Mouse (Mus musculus): ENCODE measurements at regions not wholly inside any gene's neighbourhood (a gene's known extent, or its start where the extent isn't known, plus 50 kb on each side); places are given as distances from the start of the nearest gene placed in this dataset.

- H3K36me3 ChIP-seq, result no peaks in the 10 kb centered on the region
- H3K9me3 ChIP-seq (replicated peaks), result peaks cover 5% of the 10 kb centered on the region
- H3K4me1 ChIP-seq (replicated peaks), result peaks cover 37% of the 10 kb centered on the region
- H3K4me2 ChIP-seq, result no peak overlapping the region
- ATAC-seq (ENCODE audit: insufficient number of reproducible peaks, low FRiP score), result no peak
- H3K27me3 ChIP-seq (replicated peaks), result no peaks in the 10 kb centered on the region
- peak overlapping the region; percentile 77 for H3K27ac ChIP-seq (ENCODE audit: poor library complexity, severe bottlenecking)
- H3K4me3 ChIP-seq, result no peak overlapping the region
- no peak overlapping the region for H3K9ac ChIP-seq
Measured at GRCm38 (mm10) chr3:68758609-68759008, 68.2 kb downstream of the Il12a start.

- Histone ChIP-seq H3K4me3 (no peak overlapping the region), H3K36me3 (no peaks in the 10 kb centered on the region), H3K27ac (ENCODE audit: poor library complexity, severe bottlenecking) (peak overlapping the region; percentile 77; the same call in 1 of the 2 replicates), H3K9me3 (replicated peaks) (peaks cover 5% of the 10 kb centered on the region), H3K4me1 (replicated peaks) (peaks cover 41% of the 10 kb centered on the region), H3K4me2 (no peak overlapping the region), H3K27me3 (replicated peaks) (no peaks in the 10 kb centered on the region), H3K9ac (no peak overlapping the region)
- WGBS, result 31% methylated on average over 8 of the region's 8 CpGs
- ATAC-seq (ENCODE audit: insufficient number of reproducible peaks, low FRiP score), result peak; percentile 76
Measured at GRCm38 (mm10) chr3:68759375-68759774, 68.9 kb downstream of the Il12a start.

GRCm38 (mm10) chr3:68760806-68761205 is 70.4 kb downstream of the Il12a start:
- WGBS, result 66% methylated on average over 2 of the region's 2 CpGs
- no peak overlapping the region for H3K4me2 ChIP-seq
- no peaks in the 10 kb centered on the region for H3K36me3 ChIP-seq
- peak overlapping the region; percentile 80 for H3K27ac ChIP-seq (ENCODE audit: poor library complexity, severe bottlenecking)
- peaks cover 55% of the 10 kb centered on the region for H3K4me1 ChIP-seq (replicated peaks)
- H3K27me3 ChIP-seq (replicated peaks), result no peaks in the 10 kb centered on the region
- peaks cover 5% of the 10 kb centered on the region for H3K9me3 ChIP-seq (replicated peaks)
- ATAC-seq (ENCODE audit: insufficient number of reproducible peaks, low FRiP score), result no peak
- H3K4me3 ChIP-seq, result no peak overlapping the region
- no peak overlapping the region for H3K9ac ChIP-seq

GRCm38 (mm10) chr3:68761242-68761625 is 70.8 kb downstream of the Il12a start:
- Histone ChIP-seq H3K36me3 (no peaks in the 10 kb centered on the region), H3K9ac (no peak overlapping the region), H3K4me3 (no peak overlapping the region), H3K27ac (ENCODE audit: poor library complexity, severe bottlenecking) (peak overlapping the region; percentile 80), H3K9me3 (replicated peaks) (peaks cover 5% of the 10 kb centered on the region), H3K4me2 (peak overlapping the region; percentile 37; the same call in 1 of the 2 replicates), H3K27me3 (replicated peaks) (no peaks in the 10 kb centered on the region), H3K4me1 (replicated peaks) (peaks cover 60% of the 10 kb centered on the region)
- WGBS, result 47% methylated on average over 7 of the region's 7 CpGs
- no peak for ATAC-seq (ENCODE audit: insufficient number of reproducible peaks, low FRiP score)

- no peaks in the 10 kb centered on the region for H3K9me3 ChIP-seq (replicated peaks)
- no peaks in the 10 kb centered on the region for H3K36me3 ChIP-seq
- H3K4me3 ChIP-seq, result no peak overlapping the region
- peak overlapping the region; percentile 37 for H3K4me2 ChIP-seq
- 12% methylated on average over 11 of the region's 11 CpGs for WGBS
- H3K27ac ChIP-seq (ENCODE audit: poor library complexity, severe bottlenecking), result peak overlapping the region; percentile 80
- peaks cover 63% of the 10 kb centered on the region for H3K4me1 ChIP-seq (replicated peaks)
- ATAC-seq (ENCODE audit: insufficient number of reproducible peaks, low FRiP score), result peak; percentile 41
- no peak overlapping the region for H3K9ac ChIP-seq
- H3K27me3 ChIP-seq (replicated peaks), result no peaks in the 10 kb centered on the region
Measured at GRCm38 (mm10) chr3:68761626-68762331, 71.3 kb downstream of the Il12a start.

GRCm38 (mm10) chr3:68762988-68763387 is 72.5 kb downstream of the Il12a start:
- Histone ChIP-seq H3K4me1 (replicated peaks) (peaks cover 67% of the 10 kb centered on the region), H3K27me3 (replicated peaks) (no peaks in the 10 kb centered on the region), H3K4me3 (no peak overlapping the region), H3K27ac (ENCODE audit: poor library complexity, severe bottlenecking) (no peak overlapping the region), H3K4me2 (no peak overlapping the region), H3K9ac (no peak overlapping the region), H3K36me3 (no peaks in the 10 kb centered on the region), H3K9me3 (replicated peaks) (no peaks in the 10 kb centered on the region)
- ATAC-seq (ENCODE audit: insufficient number of reproducible peaks, low FRiP score), result no peak
- WGBS, result 82% methylated on average over 8 of the region's 8 CpGs

- Histone ChIP-seq H3K9ac (no peak overlapping the region), H3K9me3 (replicated peaks) (no peaks in the 10 kb centered on the region), H3K4me3 (no peak overlapping the region), H3K27ac (ENCODE audit: poor library complexity, severe bottlenecking) (peak overlapping the region; percentile 81), H3K4me1 (replicated peaks) (peaks cover 61% of the 10 kb centered on the region), H3K4me2 (peak overlapping the region; percentile 25; the same call in 1 of the 2 replicates), H3K36me3 (no peaks in the 10 kb centered on the region), H3K27me3 (replicated peaks) (no peaks in the 10 kb centered on the region)
- WGBS, result 44% methylated on average over 4 of the region's 4 CpGs
- ATAC-seq (ENCODE audit: insufficient number of reproducible peaks, low FRiP score), result no peak
Measured at GRCm38 (mm10) chr3:68764336-68764735, 73.9 kb downstream of the Il12a start.

- Histone ChIP-seq H3K4me1 (replicated peaks) (peaks cover 56% of the 10 kb centered on the region), H3K27ac (ENCODE audit: poor library complexity, severe bottlenecking) (peak overlapping the region; percentile 81), H3K36me3 (no peaks in the 10 kb centered on the region), H3K9me3 (replicated peaks) (no peaks in the 10 kb centered on the region), H3K27me3 (replicated peaks) (no peaks in the 10 kb centered on the region), H3K4me2 (0 out of 2 replicates have a peak overlapping the region, but pooled peaks have one; percentile 5), H3K9ac (no peak overlapping the region), H3K4me3 (no peak overlapping the region)
- ATAC-seq (ENCODE audit: insufficient number of reproducible peaks, low FRiP score), result peak; percentile 84
- 18% methylated on average over 7 of the region's 7 CpGs for WGBS
Measured at GRCm38 (mm10) chr3:68764917-68765598, 74.6 kb downstream of the Il12a start.

- ATAC-seq (ENCODE audit: insufficient number of reproducible peaks, low FRiP score), result no peak
- H3K9ac ChIP-seq, result no peak overlapping the region
- 76% methylated on average over 3 of the region's 3 CpGs for WGBS
- H3K27me3 ChIP-seq (replicated peaks), result no peaks in the 10 kb centered on the region
- no peak overlapping the region for H3K4me3 ChIP-seq
- H3K27ac ChIP-seq (ENCODE audit: poor library complexity, severe bottlenecking), result no peak overlapping the region
- H3K36me3 ChIP-seq, result no peaks in the 10 kb centered on the region
- peaks cover 6% of the 10 kb centered on the region for H3K4me1 ChIP-seq (replicated peaks)
- H3K9me3 ChIP-seq (replicated peaks), result no peaks in the 10 kb centered on the region
- H3K4me2 ChIP-seq, result no peak overlapping the region
Measured at GRCm38 (mm10) chr3:68771579-68771978, 81.1 kb downstream of the Il12a start.

GRCm38 (mm10) chr3:68777801-68778200 is 87.4 kb downstream of the Il12a start:
- Histone ChIP-seq H3K27ac (ENCODE audit: poor library complexity, severe bottlenecking) (no peak overlapping the region), H3K4me2 (no peak overlapping the region), H3K9me3 (replicated peaks) (no peaks in the 10 kb centered on the region), H3K27me3 (replicated peaks) (no peaks in the 10 kb centered on the region), H3K4me1 (replicated peaks) (peaks cover 17% of the 10 kb centered on the region), H3K4me3 (no peak overlapping the region), H3K9ac (no peak overlapping the region), H3K36me3 (no peaks in the 10 kb centered on the region)
- no peak for ATAC-seq (ENCODE audit: insufficient number of reproducible peaks, low FRiP score)
- 55% methylated on average over 2 of the region's 2 CpGs for WGBS

GRCm38 (mm10) chr3:68778354-68779040 is 88.1 kb downstream of the Il12a start:
- 78% methylated on average over 16 of the region's 16 CpGs for whole genome bisulfite sequencing
- no peak for ATAC-seq (ENCODE audit: insufficient number of reproducible peaks, low FRiP score)
- H3K4me3 ChIP-seq, result no peak overlapping the region
- H3K27ac ChIP-seq (ENCODE audit: poor library complexity, severe bottlenecking), result no peak overlapping the region
- H3K36me3 ChIP-seq, result no peaks in the 10 kb centered on the region
- no peak overlapping the region for H3K4me2 ChIP-seq
- peaks cover 24% of the 10 kb centered on the region for H3K4me1 ChIP-seq (replicated peaks)
- H3K9ac ChIP-seq, result no peak overlapping the region
- no peaks in the 10 kb centered on the region for H3K27me3 ChIP-seq (replicated peaks)
- no peaks in the 10 kb centered on the region for H3K9me3 ChIP-seq (replicated peaks)

All from heart, embryonic 12.5 days (tissue).